In the genomic region with DNA sequence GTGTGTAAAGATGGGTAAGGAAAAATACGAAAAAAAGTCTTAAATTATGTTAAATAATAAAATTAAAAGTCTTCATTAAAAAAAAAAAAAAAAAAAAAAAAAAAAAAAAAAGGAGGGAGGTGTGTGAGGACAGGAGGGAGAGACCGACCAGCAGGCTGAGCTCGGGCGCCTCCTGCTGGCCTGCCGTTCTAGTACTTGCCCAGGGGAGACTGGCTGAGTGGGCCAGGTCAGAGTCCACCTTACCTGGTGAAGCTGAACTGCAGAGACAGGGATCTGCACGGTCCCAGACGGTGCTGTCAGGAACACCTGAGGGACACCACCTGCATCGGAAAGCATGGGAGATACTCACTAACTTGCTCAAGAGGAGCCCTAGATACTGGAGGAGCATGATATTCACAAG, we compare ENCODE assay signal across 8 mouse cellular contexts. TPM values are rescaled to one million over a fixed set of nuclear protein-coding genes. Genes with fewer than 3 reads are reported as not detected.
DNase-seq lines count a peak whose midpoint lies in the region; ATAC-seq and TF ChIP-seq lines count a peak whose summit lies in the region.

No protein-coding gene starts in this region.

- H3K4me3 ChIP-seq in gastrocnemius, adult 2 months, result no peak overlapping the region
- no peak overlapping the region for H3K4me3 ChIP-seq in intestine, embryonic 16.5 days (ENCODE audit: low read length)
- H3K4me3 ChIP-seq in megakaryocyte, embryonic 14.5 days (replicated peaks), result peak overlapping the region; percentile 6

- H3K4me1 ChIP-seq in intestine, embryonic 16.5 days (ENCODE audit: control insufficient read depth, insufficient read depth, low read length), result peaks cover 31% of the 10 kb centered on the region
- peaks cover 75% of the 10 kb centered on the region for H3K4me1 ChIP-seq in megakaryocyte, embryonic 14.5 days

- H3K27ac ChIP-seq in gastrocnemius, adult 2 months, result no peak overlapping the region
- no peak overlapping the region for H3K27ac ChIP-seq in intestine, embryonic 16.5 days (ENCODE audit: low read length)

- no peaks in the 10 kb centered on the region for H3K9me3 ChIP-seq in intestine, embryonic 16.5 days (ENCODE audit: control insufficient read depth, low read length)
- H3K9me3 ChIP-seq in megakaryocyte, embryonic 14.5 days, result no peaks in the 10 kb centered on the region

- no peak overlapping the region for H3K4me2 ChIP-seq in intestine, embryonic 16.5 days (ENCODE audit: low read depth, low read length)

- H3K27me3 ChIP-seq in intestine, embryonic 16.5 days (replicated peaks; ENCODE audit: control insufficient read depth, insufficient read depth, low read length), result no peaks in the 10 kb centered on the region
- H3K27me3 ChIP-seq in megakaryocyte, embryonic 14.5 days (replicated peaks), result no peaks in the 10 kb centered on the region

- H3K36me3 ChIP-seq in intestine, embryonic 16.5 days (ENCODE audit: control insufficient read depth, insufficient read depth, low read length), result peaks cover 22% of the 10 kb centered on the region
- H3K36me3 ChIP-seq in megakaryocyte, embryonic 14.5 days (replicated peaks; ENCODE audit: low read length), result peaks cover 75% of the 10 kb centered on the region

- DNase-seq in gastrocnemius, adult 2 months, result peak; percentile 56
- DNase-seq in gastrocnemius, adult 8-10 months (ENCODE audit: low spot score in 2 of 2), result no peak
- peak; percentile 67 for DNase-seq in right cerebral cortex, postnatal 14 days
- DNase-seq in right cerebral cortex, postnatal 36 days (ENCODE audit: low spot score in 2 of 2), result no peak
- peak; percentile 59 for DNase-seq in brain, adult 2 months (ENCODE audit: low read depth, low spot score)
- no peak for DNase-seq in frontal cortex, postnatal 25 days (ENCODE audit: low spot score in 2 of 2)

- 0 out of 2 replicates have a peak, but pooled peaks have one; percentile 10 for ATAC-seq in intestine, embryonic 16.5 days

- peak; percentile 49 for TF ChIP-seq CTCF in gastrocnemius, adult 2 months (IDR thresholded peaks at IDR 0.05)

- no peak overlapping the region for H3K9ac ChIP-seq in intestine, embryonic 16.5 days (ENCODE audit: low read depth, low read length)

- intact Hi-C loops in gastrocnemius, adult 2 months (cut with DNase I), result no loop called here

- WGBS in intestine, embryonic 16.5 days, result 25% methylated on average over 8 of the region's 8 CpGs

RNA-seq across cellular contexts. Expression of gene Cul9, which starts 3.0 kb away (rescaled TPM):
- 10 to 100 TPM; 13.8 to 15.5 TPM for total RNA-seq in gastrocnemius, adult 2 months (2021)
- 10 to 100 TPM; 15.2 to 16.6 (median 15.4) TPM for total RNA-seq in gastrocnemius, adult 8-10 months (2022)
- polyA plus RNA-seq in intestine, embryonic 16.5 days (2015; fragmentation: Nextera tagmentation; extraction: Ambion mirVana), result 2.8 and 3.0 TPM in 2 replicates
- 2.4 and 6.0 TPM in 2 replicates for polyA plus RNA-seq in megakaryocyte, embryonic 14.5 days (2012; ENCODE audit: insufficient read depth, low replicate concordance)

RNA-seq across cellular contexts. Expression of gene Srf, which starts 6.8 kb away (rescaled TPM):
- 10 to 100 TPM; 82.4 to 89.3 TPM for total RNA-seq in gastrocnemius, adult 2 months (2021)
- total RNA-seq in gastrocnemius, adult 8-10 months (2022), result 10 to 100 TPM; 81.6 to 89.5 (median 87.8) TPM
- 4.9 and 5.9 TPM in 2 replicates for polyA plus RNA-seq in intestine, embryonic 16.5 days (2015; fragmentation: Nextera tagmentation; extraction: Ambion mirVana)
- 148 and 196 TPM in 2 replicates for polyA plus RNA-seq in megakaryocyte, embryonic 14.5 days (2012; ENCODE audit: insufficient read depth, low replicate concordance)

RNA-seq across cellular contexts. Expression of gene Dnph1, which starts 52.7 kb away (rescaled TPM):
- total RNA-seq in gastrocnemius, adult 2 months (2021), result 1 to 10 TPM; 5.2 to 5.7 TPM
- total RNA-seq in gastrocnemius, adult 8-10 months (2022), result 1 to 10 TPM; 5.2 to 8.5 (median 7.1) TPM
- 40.4 and 45.1 TPM in 2 replicates for polyA plus RNA-seq in intestine, embryonic 16.5 days (2015; fragmentation: Nextera tagmentation; extraction: Ambion mirVana)
- 6.5 and 14.6 TPM in 2 replicates for polyA plus RNA-seq in megakaryocyte, embryonic 14.5 days (2012; ENCODE audit: insufficient read depth, low replicate concordance)

Comparison
In these comparisons a context has a peak if more than half of its experiments do, and no peak if none do; other contexts are left out.
1. DNase-seq: peak in gastrocnemius, adult 2 months (single experiment), right cerebral cortex, postnatal 14 days (single experiment) and brain, adult 2 months (single experiment); none in gastrocnemius, adult 8-10 months (0 of 2), right cerebral cortex, postnatal 36 days (0 of 2) and frontal cortex, postnatal 25 days (0 of 2).